Mouse (Mus musculus) liver, embryonic 14.5 days (tissue): Measurements from ENCODE around the gene Gm16223. TPM values are rescaled to one million over a fixed set of nuclear protein-coding genes. Genes with fewer than 3 reads are reported as not detected.

Source experiments
- ATAC-seq: fragments of 200-750 bp; cut with Nextera tagmentation; 2 replicates; pipeline ENCODE4 v1.8.0; 2017; ENCODE audit warnings: moderate number of reproducible peaks, mild to moderate bottlenecking, moderate library complexity; ENCODE audit not compliant: insufficient read depth
- DNase-seq, 3 experiments: peaks; one replicate each; pipeline ENCODE4 v3.0.0-alpha.2; 2012 to 2013; ENCODE audit warnings: low read depth in 3 of 3, low spot score in 3 of 3
- H3K27ac ChIP-seq: fragments of 300-500 bp; sonication (generic); 2 replicates; pipeline ENCODE4 v1.5.1; 2014; ENCODE audit warnings: moderate library complexity, mild to moderate bottlenecking, control low read depth, inconsistent platforms
- H3K27me3 ChIP-seq: fragments of 300-500 bp; sonication (generic); 2 replicates; pipeline ENCODE4 v1.6.1; 2014; ENCODE audit warnings: mild to moderate bottlenecking, low read length, moderate library complexity; ENCODE audit not compliant: control insufficient read depth, insufficient read depth
- H3K36me3 ChIP-seq: fragments of 300-500 bp; sonication (generic); replicated peaks from 2 replicates; pipeline ENCODE4 v1.6.1; 2014; ENCODE audit warnings: low read depth; ENCODE audit not compliant: control insufficient read depth, insufficient read depth
- H3K4me1 ChIP-seq, 2 experiments: fragments of 200-500 bp in 1 of 2; fragments of 300-500 bp in 1 of 2; sonication (generic) in 1 of 2; replicated peaks; 2 replicates each; pipeline ENCODE4 v1.6.1; 2012 to 2014; ENCODE audit warnings: antibody characterized with exemption in 1 of 2, inconsistent platforms in 1 of 2, low read length in 1 of 2; ENCODE audit not compliant: control insufficient read depth in 2 of 2, insufficient read depth in 2 of 2
- H3K4me2 ChIP-seq: fragments of 300-500 bp; sonication (generic); 2 replicates; pipeline ENCODE4 v1.6.1; 2014; ENCODE audit warnings: low read depth, mild to moderate bottlenecking, control low read depth, moderate library complexity
- H3K4me3 ChIP-seq, 2 experiments: fragments of 200-500 bp in 1 of 2; fragments of 300-500 bp in 1 of 2; sonication (generic) in 1 of 2; 2 replicates each; pipeline ENCODE4 v1.5.1; 2012 to 2014; ENCODE audit warnings: low read depth in 2 of 2, low read length in 2 of 2, mild to moderate bottlenecking in 2 of 2, control low read depth in 1 of 2, inconsistent platforms in 1 of 2, moderate library complexity in 1 of 2; ENCODE audit not compliant: insufficient read depth in 1 of 2
- H3K9ac ChIP-seq: fragments of 300-500 bp; sonication (generic); replicated peaks from 2 replicates; pipeline ENCODE4 v1.6.1; 2014; ENCODE audit warnings: mild to moderate bottlenecking, control low read depth, moderate library complexity
- H3K9me3 ChIP-seq: fragments of 300-500 bp; sonication (generic); 2 replicates; pipeline ENCODE4 v1.6.1; 2016; ENCODE audit warnings: low read length, mixed read lengths; ENCODE audit not compliant: control insufficient read depth
- CTCF ChIP-seq: IDR thresholded peaks from 2 replicates; pipeline ENCODE4 v1.5.1; 2016; ENCODE audit warnings: antibody characterized with exemption, low read depth, control low read depth
- EP300 ChIP-seq: IDR thresholded peaks from 2 replicates; pipeline ENCODE4 v1.6.1; 2016; ENCODE audit warnings: antibody characterized with exemption, low read depth
- WGBS: fragments of 180-500 bp; shearing (Covaris S2); extraction: QIAGEN DNeasy Blood & Tissue Kit; methylation state at CpG from one replicate; pipeline ENCODE4 v1.1.7; 2014; ENCODE audit not compliant: insufficient replicate concordance; 5-methylcytosine and 5-hydroxymethylcytosine counted together
- polyA plus RNA-seq, 2 experiments: library from polyadenylated mRNA; depleted of rRNA in 1 of 2; stranded (reverse) in 1 of 2; unstranded in 1 of 2; fragments of >200 nt; fragmentation: Nextera tagmentation in 1 of 2; extraction: Ambion mirVana in 1 of 2; gene quantifications; 2 replicates each; pipeline versions ENCODE4 v1.2.1 to v1.2.3; 2012 to 2014

The Gm16223 gene
- polyA plus RNA-seq, 2 experiments = not detected

GRCm38 (mm10) chr5:42125562-42125961 lies 57.8 kb downstream of the Gm16223 start:
- Histone ChIP-seq H3K9ac (no peak overlapping the region), H3K9me3 (no peaks in the 10 kb centered on the region), H3K36me3 (no peaks in the 10 kb centered on the region), H3K4me3 (no peak overlapping the region), H3K4me1 (no peaks in the 10 kb centered on the region), H3K27me3 (no peaks in the 10 kb centered on the region), H3K4me2 (no peak overlapping the region), H3K27ac (no peak overlapping the region)
- no peak for TF ChIP-seq EP300
- no peak for TF ChIP-seq CTCF
- no peak for ATAC-seq
- DNase-seq = no peak

GRCm38 (mm10) chr5:42155626-42156025 lies 87.9 kb downstream of the Gm16223 start:
- DNase-seq (no peak), ATAC-seq (no peak)
- no peaks in the 10 kb centered on the region for H3K4me1 ChIP-seq
- TF ChIP-seq EP300 = no peak
- TF ChIP-seq CTCF = no peak
- H3K27me3 ChIP-seq = no peaks in the 10 kb centered on the region
- H3K4me2 ChIP-seq = no peak overlapping the region
- H3K9ac ChIP-seq = no peak overlapping the region
- H3K4me3 ChIP-seq = no peak overlapping the region
- no peaks in the 10 kb centered on the region for H3K36me3 ChIP-seq
- 57% methylated on average over 3 of the region's 3 CpGs for WGBS
- H3K27ac ChIP-seq = no peak overlapping the region
- H3K9me3 ChIP-seq = no peaks in the 10 kb centered on the region

GRCm38 (mm10) chr5:42164731-42165130 lies 97.0 kb downstream of the Gm16223 start:
- WGBS = 57% methylated on average over 2 of the region's 2 CpGs
- no peaks in the 10 kb centered on the region for H3K4me1 ChIP-seq
- H3K27me3 ChIP-seq = no peaks in the 10 kb centered on the region
- H3K9me3 ChIP-seq = no peaks in the 10 kb centered on the region
- ATAC-seq = no peak
- H3K36me3 ChIP-seq = no peaks in the 10 kb centered on the region
- H3K4me2 ChIP-seq = no peak overlapping the region
- no peak overlapping the region for H3K4me3 ChIP-seq
- no peak for DNase-seq
- TF ChIP-seq CTCF = no peak
- TF ChIP-seq EP300 = no peak
- H3K9ac ChIP-seq = no peak overlapping the region
- H3K27ac ChIP-seq = no peak overlapping the region

DNA sequence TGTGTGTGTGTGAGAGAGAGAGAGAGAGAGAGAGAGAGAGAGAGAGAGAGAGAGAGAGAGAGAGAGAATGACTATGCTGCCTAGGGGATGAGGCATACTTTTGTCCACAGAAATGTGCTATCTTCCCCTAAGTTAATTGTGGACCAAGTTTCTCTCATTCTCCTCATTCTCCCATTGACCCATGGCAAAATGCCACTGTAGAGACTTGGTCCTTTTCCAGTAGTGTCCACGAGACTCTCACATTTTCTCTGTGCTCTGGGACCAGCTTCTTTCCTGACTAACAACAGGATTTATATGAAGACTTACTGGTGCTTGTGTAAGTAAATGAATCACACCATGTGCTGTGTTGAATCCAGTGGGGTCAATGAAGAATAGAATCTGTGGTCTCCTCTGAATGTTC lies 98.6 kb downstream of the Gm16223 start:
- Histone ChIP-seq H3K27me3 (no peaks in the 10 kb centered on the region), H3K4me2 (no peak overlapping the region), H3K9ac (no peak overlapping the region), H3K36me3 (no peaks in the 10 kb centered on the region), H3K27ac (no peak overlapping the region), H3K4me3 (no peak overlapping the region), H3K4me1 (no peaks in the 10 kb centered on the region), H3K9me3 (no peaks in the 10 kb centered on the region)
- TF ChIP-seq EP300 = no peak
- DNase-seq (no peak), ATAC-seq (no peak)
- WGBS = 14% methylated on average over 1 of the region's 1 CpGs

- no peak for ATAC-seq
- 68% methylated on average over 3 of the region's 3 CpGs for WGBS
- Histone ChIP-seq H3K9me3 (no peaks in the 10 kb centered on the region), H3K4me1 (no peaks in the 10 kb centered on the region), H3K36me3 (no peaks in the 10 kb centered on the region), H3K4me3 (no peak overlapping the region), H3K27me3 (no peaks in the 10 kb centered on the region), H3K27ac (no peak overlapping the region), H3K4me2 (no peak overlapping the region), H3K9ac (no peak overlapping the region)
- no peak for TF ChIP-seq CTCF
- no peak for DNase-seq
Observed at GRCm38 (mm10) chr5:42168071-42168470, 100.3 kb downstream of the Gm16223 start.

DNA sequence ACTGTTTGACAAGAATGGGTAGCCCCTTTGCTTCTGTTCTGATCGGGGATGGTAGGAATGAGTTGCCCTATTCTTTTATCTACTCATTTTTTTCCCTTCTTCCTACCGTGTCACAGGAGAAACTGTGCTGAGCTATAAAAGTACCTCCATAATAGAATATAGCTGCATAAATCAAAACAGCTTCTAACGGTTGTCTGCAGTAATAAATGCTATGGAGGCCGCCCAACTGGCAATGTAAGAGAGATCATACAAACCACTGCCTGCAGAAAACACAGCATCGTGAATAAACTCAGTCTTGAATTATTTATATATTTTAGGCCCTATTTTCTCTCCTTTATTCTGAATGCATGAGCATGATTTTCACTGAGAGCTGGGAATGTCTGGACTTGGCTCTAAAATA lies 101.0 kb downstream of the Gm16223 start:
- 64% methylated on average over 5 of the region's 5 CpGs for WGBS
- Histone ChIP-seq H3K36me3 (no peaks in the 10 kb centered on the region), H3K4me2 (no peak overlapping the region), H3K27me3 (no peaks in the 10 kb centered on the region), H3K4me3 (no peak overlapping the region), H3K4me1 (no peaks in the 10 kb centered on the region), H3K9me3 (no peaks in the 10 kb centered on the region), H3K27ac (no peak overlapping the region), H3K9ac (no peak overlapping the region)
- ATAC-seq = no peak
- no peak for DNase-seq
- TF ChIP-seq EP300 = no peak
- no peak for TF ChIP-seq CTCF
